Mouse (Mus musculus): ENCODE data around the gene Aplnr. TPM values are rescaled to one million over a fixed set of nuclear protein-coding genes. Genes with fewer than 3 reads are reported as not detected.
A peak's percentile ranks its signal among the peaks of the same experiment; 100 is the strongest.

Aplnr gene
- 181 and 184 TPM in 2 replicates for polyA plus RNA-seq (2015; fragmentation: Nextera tagmentation; extraction: Ambion mirVana)

GRCm38 (mm10) chr2:85136089-85136488 is at the start of gene Aplnr:
Gene Aplnr, plus strand, starts transcription at chr2:85136225.
- Histone ChIP-seq H3K4me2 (no peak within 1 kb of the TSS), H3K27ac (peak within 1 kb of the TSS; percentile 63), H3K27me3 (no peaks in the 10 kb centered on the region), H3K4me1 (peaks cover 11% of the 10 kb centered on the region; the same call in 1 of the 2 replicates), H3K9ac (peak within 1 kb of the TSS; percentile 36), H3K36me3 (no peaks in the 10 kb centered on the region), H3K9me3 (no peaks in the 10 kb centered on the region), H3K4me3 (peak within 1 kb of the TSS; percentile 38)
- 11% methylated on average over 4 of the region's 4 CpGs for WGBS
- ATAC-seq (ENCODE audit: borderline replicate concordance, extremely low read depth, low FRiP score, low TSS enrichment) = peak; percentile 74

GRCm38 (mm10) chr2:85088716-85089646 is 47.0 kb upstream of the Aplnr start:
- Histone ChIP-seq H3K9ac (no peak overlapping the region), H3K4me3 (no peak overlapping the region), H3K27ac (peak overlapping the region; percentile 71), H3K9me3 (no peaks in the 10 kb centered on the region), H3K4me2 (no peak overlapping the region), H3K4me1 (peaks cover 17% of the 10 kb centered on the region), H3K27me3 (no peaks in the 10 kb centered on the region), H3K36me3 (no peaks in the 10 kb centered on the region)
- 38% methylated on average over 11 of the region's 11 CpGs for WGBS
- peak; percentile 95 for ATAC-seq (ENCODE audit: borderline replicate concordance, extremely low read depth, low FRiP score, low TSS enrichment)

- Histone ChIP-seq H3K9me3 (no peaks in the 10 kb centered on the region), H3K4me1 (peaks cover 17% of the 10 kb centered on the region), H3K4me2 (no peak overlapping the region), H3K36me3 (no peaks in the 10 kb centered on the region), H3K4me3 (no peak overlapping the region), H3K27ac (no peak overlapping the region), H3K9ac (no peak overlapping the region), H3K27me3 (no peaks in the 10 kb centered on the region)
- no peak for ATAC-seq (ENCODE audit: borderline replicate concordance, extremely low read depth, low FRiP score, low TSS enrichment)
- 95% methylated on average over 4 of the region's 4 CpGs for WGBS
Observed at GRCm38 (mm10) chr2:85091325-85091724, 44.7 kb upstream of the Aplnr start.

GRCm38 (mm10) chr2:85093376-85093775 is 42.6 kb upstream of the Aplnr start:
- no peak for ATAC-seq (ENCODE audit: borderline replicate concordance, extremely low read depth, low FRiP score, low TSS enrichment)
- H3K9ac ChIP-seq = no peak overlapping the region
- H3K4me2 ChIP-seq = no peak overlapping the region
- 50% methylated on average over 1 of the region's 1 CpGs for WGBS
- H3K9me3 ChIP-seq = no peaks in the 10 kb centered on the region
- H3K27me3 ChIP-seq = no peaks in the 10 kb centered on the region
- H3K4me1 ChIP-seq = peaks cover 20% of the 10 kb centered on the region
- no peaks in the 10 kb centered on the region for H3K36me3 ChIP-seq
- H3K4me3 ChIP-seq = no peak overlapping the region
- H3K27ac ChIP-seq = peak overlapping the region; percentile 19; the same call in 1 of the 2 replicates

- no peak overlapping the region for H3K9ac ChIP-seq
Observed at GRCm38 (mm10) chr2:85095906-85096305, 40.1 kb upstream of the Aplnr start.

GRCm38 (mm10) chr2:85098014-85098413 is 38.0 kb upstream of the Aplnr start:
- H3K9ac ChIP-seq = no peak overlapping the region
- H3K4me1 ChIP-seq = peaks cover 14% of the 10 kb centered on the region
- peak overlapping the region; percentile 65; the same call in 1 of the 2 replicates for H3K27ac ChIP-seq
- ATAC-seq (ENCODE audit: borderline replicate concordance, extremely low read depth, low FRiP score, low TSS enrichment) = no peak
- no peak overlapping the region for H3K4me3 ChIP-seq
- H3K36me3 ChIP-seq = no peaks in the 10 kb centered on the region
- no peaks in the 10 kb centered on the region for H3K9me3 ChIP-seq
- no peaks in the 10 kb centered on the region for H3K27me3 ChIP-seq
- H3K4me2 ChIP-seq = no peak overlapping the region
- WGBS = 72% methylated on average over 2 of the region's 2 CpGs

More at GRCm38 (mm10) chr2:85095906-85096305, 40.1 kb upstream of the Aplnr start:
- Histone ChIP-seq H3K27ac (no peak overlapping the region), H3K36me3 (no peaks in the 10 kb centered on the region), H3K9me3 (no peaks in the 10 kb centered on the region), H3K4me3 (no peak overlapping the region), H3K4me1 (peaks cover 14% of the 10 kb centered on the region), H3K4me2 (no peak overlapping the region), H3K27me3 (no peaks in the 10 kb centered on the region)
- no peak for ATAC-seq (ENCODE audit: borderline replicate concordance, extremely low read depth, low FRiP score, low TSS enrichment)
- 49% methylated on average over 5 of the region's 5 CpGs for WGBS

- H3K27ac ChIP-seq = peak overlapping the region; percentile 65
- peaks cover 12% of the 10 kb centered on the region for H3K4me1 ChIP-seq
- H3K4me3 ChIP-seq = no peak overlapping the region
- no peak overlapping the region for H3K9ac ChIP-seq
- peak; percentile 75 for ATAC-seq (ENCODE audit: borderline replicate concordance, extremely low read depth, low FRiP score, low TSS enrichment)
- no peaks in the 10 kb centered on the region for H3K27me3 ChIP-seq
- H3K36me3 ChIP-seq = no peaks in the 10 kb centered on the region
- no peak overlapping the region for H3K4me2 ChIP-seq
- H3K9me3 ChIP-seq = no peaks in the 10 kb centered on the region
- 36% methylated on average over 7 of the region's 7 CpGs for WGBS
Observed at GRCm38 (mm10) chr2:85098824-85099511, 37.1 kb upstream of the Aplnr start.

- H3K9ac ChIP-seq = no peak overlapping the region
- H3K27ac ChIP-seq = no peak overlapping the region
- H3K27me3 ChIP-seq = no peaks in the 10 kb centered on the region
- no peak for ATAC-seq (ENCODE audit: borderline replicate concordance, extremely low read depth, low FRiP score, low TSS enrichment)
- no peak overlapping the region for H3K4me2 ChIP-seq
- no peak overlapping the region for H3K4me3 ChIP-seq
- 72% methylated on average over 8 of the region's 8 CpGs for WGBS
- no peaks in the 10 kb centered on the region for H3K9me3 ChIP-seq
- H3K36me3 ChIP-seq = no peaks in the 10 kb centered on the region
- H3K4me1 ChIP-seq = peaks cover 28% of the 10 kb centered on the region
Observed at GRCm38 (mm10) chr2:85103201-85103600, 32.8 kb upstream of the Aplnr start.

- whole genome bisulfite sequencing = 22% methylated on average over 11 of the region's 11 CpGs
- no peaks in the 10 kb centered on the region for H3K9me3 ChIP-seq
- peak; percentile 50; the same call in 1 of the 2 replicates for ATAC-seq (ENCODE audit: borderline replicate concordance, extremely low read depth, low FRiP score, low TSS enrichment)
- peak overlapping the region; percentile 12 for H3K4me2 ChIP-seq
- H3K27me3 ChIP-seq = no peaks in the 10 kb centered on the region
- peaks cover 18% of the 10 kb centered on the region for H3K4me1 ChIP-seq
- peak overlapping the region; percentile 77 for H3K27ac ChIP-seq
- no peak overlapping the region for H3K4me3 ChIP-seq
- no peak overlapping the region for H3K9ac ChIP-seq
- no peaks in the 10 kb centered on the region for H3K36me3 ChIP-seq
Observed at GRCm38 (mm10) chr2:85105426-85106013, 30.5 kb upstream of the Aplnr start.

GRCm38 (mm10) chr2:85106068-85106790 is 29.8 kb upstream of the Aplnr start:
- peak; percentile 33; the same call in 1 of the 2 replicates for ATAC-seq (ENCODE audit: borderline replicate concordance, extremely low read depth, low FRiP score, low TSS enrichment)
- Histone ChIP-seq H3K27ac (peak overlapping the region; percentile 77), H3K9me3 (no peaks in the 10 kb centered on the region), H3K9ac (no peak overlapping the region), H3K36me3 (no peaks in the 10 kb centered on the region), H3K4me2 (peak overlapping the region; percentile 12), H3K27me3 (no peaks in the 10 kb centered on the region), H3K4me1 (peaks cover 18% of the 10 kb centered on the region), H3K4me3 (no peak overlapping the region)
- WGBS = 41% methylated on average over 7 of the region's 7 CpGs

GRCm38 (mm10) chr2:85106941-85107340 is 29.1 kb upstream of the Aplnr start:
- Histone ChIP-seq H3K36me3 (no peaks in the 10 kb centered on the region), H3K27me3 (no peaks in the 10 kb centered on the region), H3K9ac (no peak overlapping the region), H3K4me2 (no peak overlapping the region), H3K27ac (peak overlapping the region; percentile 77; the same call in 1 of the 2 replicates), H3K9me3 (no peaks in the 10 kb centered on the region), H3K4me3 (no peak overlapping the region), H3K4me1 (peaks cover 18% of the 10 kb centered on the region)
- no peak for ATAC-seq (ENCODE audit: borderline replicate concordance, extremely low read depth, low FRiP score, low TSS enrichment)
- WGBS = 38% methylated on average over 4 of the region's 4 CpGs

Data from lung, embryonic 15.5 days (tissue).